Mouse (Mus musculus) left cerebral cortex, postnatal 4 days (tissue): ENCODE measurements at regions not wholly inside any gene's neighbourhood (a gene's known extent, or its start where the extent isn't known, plus 50 kb on each side); places are given as distances from the start of the nearest gene placed in this dataset.
A peak's percentile ranks its signal among the peaks of the same experiment; 100 is the strongest.

Experiments used
- DNase-seq: peaks from one replicate; pipeline ENCODE4 v3.0.0-alpha.2; 2022
- intact Hi-C: fragments of 180-260 bp; cut with DNase I; formaldehyde crosslinking; loops from one replicate; pipeline ENCODE4 v1.15.1; 2025

- intact Hi-C loops: no loop called here
- no peak for DNase-seq
Observed at GRCm38 (mm10) chr15:62087755-62088154, 1164.9 kb upstream of the A1bg start.

- intact Hi-C loops: no loop called here
- no peak for DNase-seq
Observed at GRCm38 (mm10) chr15:62086037-62086436, 1163.2 kb upstream of the A1bg start.

- intact Hi-C loops: no loop called here
- DNase-seq: no peak
Observed at GRCm38 (mm10) chr15:62083347-62083746, 1160.5 kb upstream of the A1bg start.

- DNase-seq: no peak
- intact Hi-C loops: no loop called here
Observed at GRCm38 (mm10) chr15:62082539-62082938, 1159.7 kb upstream of the A1bg start.

GRCm38 (mm10) chr15:62079155-62080109 lies 1156.6 kb upstream of the A1bg start:
- intact Hi-C loops: no loop called here
- peak; percentile 62 for DNase-seq

- intact Hi-C loops: no loop called here
- DNase-seq: no peak
Observed at GRCm38 (mm10) chr15:62076552-62077234, 1153.9 kb upstream of the A1bg start.

GRCm38 (mm10) chr15:62074735-62075134 lies 1151.9 kb upstream of the A1bg start:
- no peak for DNase-seq

GRCm38 (mm10) chr15:62073595-62073994 lies 1150.8 kb upstream of the A1bg start:
- DNase-seq: no peak
- intact Hi-C loops: no loop called here

More at GRCm38 (mm10) chr15:62074735-62075134, 1151.9 kb upstream of the A1bg start:
- intact Hi-C loops: no loop called here

- no peak for DNase-seq
- intact Hi-C loops: no loop called here
Observed at GRCm38 (mm10) chr15:62071311-62071710, 1148.5 kb upstream of the A1bg start.

- intact Hi-C loops: no loop called here
- DNase-seq: no peak
Observed at GRCm38 (mm10) chr15:62068422-62069160, 1145.8 kb upstream of the A1bg start.

GRCm38 (mm10) chr15:62064399-62064798 lies 1141.6 kb upstream of the A1bg start:
- DNase-seq: no peak

GRCm38 (mm10) chr15:62057449-62057848 lies 1134.6 kb upstream of the A1bg start:
- DNase-seq: no peak
- intact Hi-C loops: no loop called here

More at GRCm38 (mm10) chr15:62064399-62064798, 1141.6 kb upstream of the A1bg start:
- intact Hi-C loops: no loop called here

GRCm38 (mm10) chr15:62056889-62057288 lies 1134.1 kb upstream of the A1bg start:
- intact Hi-C loops: no loop called here
- no peak for DNase-seq

- intact Hi-C loops: no loop called here
- DNase-seq: no peak
Observed at GRCm38 (mm10) chr15:62056401-62056800, 1133.6 kb upstream of the A1bg start.

- intact Hi-C loops: no loop called here
Observed at GRCm38 (mm10) chr15:62055011-62055410, 1132.2 kb upstream of the A1bg start.

GRCm38 (mm10) chr15:62053420-62054239 lies 1130.8 kb upstream of the A1bg start:
- no peak for DNase-seq
- intact Hi-C loops: no loop called here

More at GRCm38 (mm10) chr15:62055011-62055410, 1132.2 kb upstream of the A1bg start:
- DNase-seq: no peak

GRCm38 (mm10) chr15:62049416-62049815 lies 1126.6 kb upstream of the A1bg start:
- intact Hi-C loops: no loop called here
- DNase-seq: no peak

GRCm38 (mm10) chr15:62048981-62049380 lies 1126.2 kb upstream of the A1bg start:
- intact Hi-C loops: no loop called here
- no peak for DNase-seq

GRCm38 (mm10) chr15:62046276-62046675 lies 1123.5 kb upstream of the A1bg start:
- no peak for DNase-seq
- intact Hi-C loops: no loop called here

- DNase-seq: no peak
- intact Hi-C loops: no loop called here
Observed at GRCm38 (mm10) chr15:62044654-62045335, 1122.0 kb upstream of the A1bg start.
